ENCODE assay signal across 13 mouse cellular contexts in the genomic region with DNA sequence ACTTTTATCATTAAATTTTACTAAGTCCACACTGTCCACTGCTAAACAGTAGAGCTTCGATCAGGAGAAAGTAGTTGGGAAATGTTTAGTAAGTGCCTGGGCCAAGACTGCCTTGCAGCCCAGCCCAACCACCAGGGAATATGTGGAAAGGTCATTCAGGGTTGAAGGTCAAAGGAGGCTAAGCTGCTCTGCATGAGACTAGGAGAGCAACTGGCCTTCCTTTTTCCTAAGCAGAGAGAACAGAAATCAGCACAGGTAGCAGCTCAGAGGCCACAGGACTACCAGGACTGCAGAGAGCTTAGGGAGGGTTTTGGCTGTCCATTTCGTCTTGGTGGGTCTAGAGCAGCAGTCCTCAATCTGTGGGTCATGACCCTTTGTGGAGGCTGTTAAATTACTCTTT. TPM values are rescaled to one million over a fixed set of nuclear protein-coding genes. Genes with fewer than 3 reads are reported as not detected.
DNase-seq lines count a peak whose midpoint lies in the region; ATAC-seq lines count a peak whose summit lies in the region.
"Had no signal": no experiment of that assay in that cellular context is flagged by ENCODE, and none has a peak within 500 bp of the region (broad histone marks: within the 10 kb centered on the region; RNA-seq: fewer than 3 reads in every experiment).

No protein-coding gene starts in this region.

- peak; percentile 94 for DNase-seq in heart, adult 11 months
- no peak for DNase-seq in heart, postnatal 4 days
- DNase-seq in lung, postnatal 36 days, result peak; percentile 28
- no peak for DNase-seq in lung, postnatal 10 days
- peak; percentile 52 for DNase-seq in gastrocnemius, postnatal 25 days
- peak; percentile 40 for DNase-seq in mesoderm, embryonic 11.5 days (ENCODE audit: low read depth, low spot score)
- DNase-seq: cerebellum, adult 11-12 months; lung, adult 2 months; retina, postnatal 1 day had no signal

- peaks cover 19% of the 10 kb centered on the region; the same call in 1 of the 2 replicates for H3K4me1 ChIP-seq in midbrain, embryonic 13.5 days (replicated peaks)
- H3K4me1 ChIP-seq in midbrain, embryonic 15.5 days, result peaks cover 4% of the 10 kb centered on the region; the same call in 1 of the 2 replicates

- WGBS in midbrain, embryonic 13.5 days, result 53% methylated on average over 2 of the region's 2 CpGs
- 53% methylated on average over 2 of the region's 2 CpGs for WGBS in midbrain, embryonic 15.5 days

- ATAC-seq in midbrain, embryonic 13.5 days, result no peak
- no peak for ATAC-seq in midbrain, embryonic 15.5 days (replicated peaks)
- ATAC-seq: hindbrain, postnatal 0 days had no signal

- no peak overlapping the region for H3K9ac ChIP-seq in midbrain, embryonic 13.5 days (replicated peaks)
- no peak overlapping the region for H3K9ac ChIP-seq in midbrain, embryonic 15.5 days
- H3K9ac ChIP-seq: embryonic facial prominence, embryonic 15.5 days had no signal

- H3K27ac ChIP-seq in midbrain, embryonic 13.5 days, result no peak overlapping the region
- no peak overlapping the region for H3K27ac ChIP-seq in midbrain, embryonic 15.5 days
- H3K27ac ChIP-seq: embryonic facial prominence, embryonic 15.5 days; hindbrain, postnatal 0 days had no signal

- H3K36me3 ChIP-seq in midbrain, embryonic 13.5 days, result no peaks in the 10 kb centered on the region
- H3K36me3 ChIP-seq in midbrain, embryonic 15.5 days (replicated peaks), result no peaks in the 10 kb centered on the region
- H3K36me3 ChIP-seq: embryonic facial prominence, embryonic 15.5 days had no signal

- H3K27me3 ChIP-seq in midbrain, embryonic 13.5 days, result no peaks in the 10 kb centered on the region
- H3K27me3 ChIP-seq in midbrain, embryonic 15.5 days (replicated peaks), result no peaks in the 10 kb centered on the region
- H3K27me3 ChIP-seq: embryonic facial prominence, embryonic 15.5 days had no signal

- no peak overlapping the region for H3K4me2 ChIP-seq in midbrain, embryonic 13.5 days (replicated peaks)
- H3K4me2 ChIP-seq in midbrain, embryonic 15.5 days, result no peak overlapping the region
- H3K4me2 ChIP-seq: embryonic facial prominence, embryonic 15.5 days had no signal

- H3K4me3 ChIP-seq in midbrain, embryonic 13.5 days (replicated peaks), result no peak overlapping the region
- H3K4me3 ChIP-seq in midbrain, embryonic 15.5 days, result no peak overlapping the region
- H3K4me3 ChIP-seq: embryonic facial prominence, embryonic 15.5 days had no signal

- H3K9me3 ChIP-seq in midbrain, embryonic 13.5 days, result no peaks in the 10 kb centered on the region
- H3K9me3 ChIP-seq in midbrain, embryonic 15.5 days, result no peaks in the 10 kb centered on the region
- H3K9me3 ChIP-seq: embryonic facial prominence, embryonic 15.5 days had no signal

RNA-seq across cellular contexts. Expression of a gene that starts 15.3 kb away (rescaled TPM):
- total RNA-seq in heart, postnatal 4 days (2021), result 100 to 1,000 TPM; 149 to 154 TPM
- total RNA-seq in gastrocnemius, postnatal 25 days (2021), result 10 to 100 TPM; 76.4 to 87.9 TPM
- 16.2 and 17.9 TPM in 2 replicates for polyA plus RNA-seq in midbrain, embryonic 13.5 days (2015; fragmentation: Nextera tagmentation; extraction: Ambion mirVana)
- 18.3 and 18.7 TPM in 2 replicates for polyA plus RNA-seq in midbrain, embryonic 15.5 days (2015; fragmentation: Nextera tagmentation; extraction: Ambion mirVana)

RNA-seq across cellular contexts. Expression of a gene that starts 15.4 kb away (rescaled TPM):
- 10 to 100 TPM; 28.4 to 31.7 TPM for total RNA-seq in heart, postnatal 4 days (2021)
- 100 to 1,000 TPM; 116 to 123 TPM for total RNA-seq in gastrocnemius, postnatal 25 days (2021)
- polyA plus RNA-seq in midbrain, embryonic 13.5 days (2015; fragmentation: Nextera tagmentation; extraction: Ambion mirVana), result 74.9 and 77.0 TPM in 2 replicates
- 116 and 117 TPM in 2 replicates for polyA plus RNA-seq in midbrain, embryonic 15.5 days (2015; fragmentation: Nextera tagmentation; extraction: Ambion mirVana)

Comparison
In these comparisons a context has a peak if more than half of its experiments do, and no peak if none do; other contexts are left out.
1. DNase-seq: peak in heart, adult 11 months (single experiment), lung, postnatal 36 days (single experiment), gastrocnemius, postnatal 25 days (single experiment) and mesoderm, embryonic 11.5 days (single experiment); none in heart, postnatal 4 days (single experiment) and lung, postnatal 10 days (single experiment).